Mouse (Mus musculus): ENCODE results near the gene Cdh23. TPM values are rescaled to one million over a fixed set of nuclear protein-coding genes. Genes with fewer than 3 reads are reported as not detected.

Gene Cdh23
- total RNA-seq, 2 experiments from 2014 or later = 6.0 to 6.1 TPM

DNA sequence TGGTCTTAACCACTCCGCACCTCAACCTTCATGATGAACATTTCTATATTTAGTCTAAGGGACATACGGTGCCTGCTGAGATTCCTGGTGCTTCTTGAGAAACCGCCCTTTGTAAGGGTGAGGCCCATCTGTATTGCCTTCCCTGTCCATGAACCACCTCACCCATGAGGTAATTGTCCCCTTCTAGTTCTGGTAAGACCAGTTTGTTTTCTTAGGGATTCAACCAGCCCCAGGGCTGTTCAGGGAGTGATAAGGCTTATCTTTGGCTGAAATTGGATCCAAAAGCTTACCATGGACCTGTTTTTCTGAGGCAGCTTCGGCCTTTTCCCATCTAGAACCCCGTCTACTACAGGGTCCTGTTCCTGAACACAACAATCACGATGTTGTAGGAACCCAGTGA lies 440.2 kb downstream of the Cdh23 start:
- no peak for DNase-seq

Other genes starting within 250 kb of the Cdh23 start
- gene Slc29a3, start 56.3 kb upstream of the Cdh23 start, total RNA-seq (2021) = 1 to 10 TPM; 3.1 to 5.5 TPM
- 10 to 100 TPM in 1 of 2 experiments, 1 to 10 TPM in 1; 8.2 to 10.4 TPM for gene Unc5b, start 135.1 kb upstream of the Cdh23 start, total RNA-seq (2021)

Data from heart, adult 18-20 months (tissue).